Mouse (Mus musculus): ENCODE measurements at regions not wholly inside any gene's neighbourhood (a gene's known extent, or its start where the extent isn't known, plus 50 kb on each side); places are given as distances from the start of the nearest gene placed in this dataset.

DNA sequence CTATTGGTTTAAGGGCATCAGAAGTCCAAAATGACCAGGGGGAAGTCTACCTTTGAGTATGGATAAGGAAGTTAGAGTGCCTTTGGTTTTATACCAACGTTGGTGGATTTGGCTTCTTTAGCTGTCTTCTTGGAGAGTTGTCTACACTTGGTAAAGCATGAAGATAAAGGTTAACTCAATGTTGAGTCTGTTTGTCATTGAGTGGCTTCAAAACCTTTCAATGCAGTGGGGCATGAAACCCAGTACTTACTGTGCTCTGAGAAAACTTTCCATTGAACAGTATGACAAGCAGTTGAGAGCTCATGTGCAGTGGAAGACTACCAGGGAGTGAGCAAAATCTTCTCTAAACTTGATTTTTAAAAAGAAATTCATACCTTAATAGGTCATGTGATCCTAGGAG lies 445.7 kb downstream of the Irx1 start:
- TF ChIP-seq POLR2A (IDR thresholded peaks at IDR 0.05; ENCODE audit: borderline replicate concordance, insufficient read depth, low read length) (no peak), CTCF (IDR thresholded peaks at IDR 0.05; ENCODE audit: borderline replicate concordance, insufficient read depth, low read depth, low read length) (no peak)
